Mouse (Mus musculus) liver, embryonic 14.5 days (tissue): ENCODE measurements around the gene Vhl.

Experiments used
- CTCF ChIP-seq: IDR thresholded peaks from 2 replicates; pipeline ENCODE4 v1.5.1; 2016; ENCODE audit warnings: antibody characterized with exemption, low read depth, control low read depth
- EP300 ChIP-seq: IDR thresholded peaks from 2 replicates; pipeline ENCODE4 v1.6.1; 2016; ENCODE audit warnings: antibody characterized with exemption, low read depth

GRCm38 (mm10) chr6:113602821-113603220 lies 20.9 kb upstream of the Vhl start:
- TF ChIP-seq CTCF (no peak), EP300 (no peak)
